Mouse (Mus musculus): Measurements from ENCODE around the gene Insc. TPM values are rescaled to one million over a fixed set of nuclear protein-coding genes. Genes with fewer than 3 reads are reported as not detected.
"Not testable (repeated sequence)": the region's sequence is repeated elsewhere in the genome, so short reads cannot be mapped to it uniquely, and the experiment has no call there.

Gene Insc
- polyA plus RNA-seq (2015; fragmentation: Nextera tagmentation; extraction: Ambion mirVana) = 9.8 and 10.8 TPM in 2 replicates

DNA sequence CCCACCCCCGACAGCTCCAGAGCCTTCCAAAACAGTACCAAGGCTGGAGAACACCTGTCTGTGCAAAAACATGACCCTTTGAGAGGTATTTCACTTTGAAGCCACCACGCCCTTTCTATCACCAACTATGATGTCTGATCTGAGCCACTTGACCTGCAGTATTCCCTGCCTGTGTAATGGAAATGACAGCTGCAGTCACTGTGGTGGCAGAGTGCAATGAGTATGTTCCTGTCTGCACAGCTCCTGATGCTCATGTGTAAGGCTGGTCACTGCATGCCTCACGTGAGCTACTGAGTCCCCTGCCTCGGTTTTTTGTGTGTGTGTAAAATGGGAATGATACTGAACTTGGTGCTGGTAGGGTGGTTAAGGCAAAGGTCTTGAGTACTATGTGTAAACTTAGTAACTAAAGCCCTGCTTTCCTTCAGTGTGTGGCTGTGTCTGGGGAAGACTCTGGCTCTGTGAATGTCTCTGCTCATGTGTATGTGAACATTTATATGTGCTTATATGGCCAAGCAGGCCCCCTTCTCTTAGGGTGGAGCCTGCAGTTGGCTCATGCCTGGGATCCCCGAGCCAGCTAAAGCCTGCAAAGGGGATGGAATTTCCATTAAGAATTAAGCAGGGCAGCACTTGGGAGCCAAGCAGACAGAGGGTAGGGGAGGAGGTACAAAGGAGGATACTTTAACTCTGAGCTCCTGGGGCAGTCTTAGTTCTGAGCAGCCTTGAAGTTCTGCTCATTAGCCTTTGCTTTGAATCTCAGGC, at the start of gene Insc:
TSS of gene Insc (plus strand) at position 673 of the 759 bp plus-strand sequence.
- Histone ChIP-seq H3K4me3 (replicated peaks) (no peak within 1 kb of the TSS), H3K27me3 (peaks cover 12% of the 10 kb centered on the region), H3K4me2 (no peak within 1 kb of the TSS), H3K36me3 (no peaks in the 10 kb centered on the region), H3K9me3 (replicated peaks) (no peaks in the 10 kb centered on the region), H3K9ac (no peak within 1 kb of the TSS), H3K27ac (no peak within 1 kb of the TSS), H3K4me1 (replicated peaks) (no peaks in the 10 kb centered on the region)
- ATAC-seq (ENCODE audit: low read depth) = no peak
- WGBS (ENCODE audit: insufficient replicate concordance) = 49% methylated on average over 5 of the region's 5 CpGs
- DNase-seq = no peak

DNA sequence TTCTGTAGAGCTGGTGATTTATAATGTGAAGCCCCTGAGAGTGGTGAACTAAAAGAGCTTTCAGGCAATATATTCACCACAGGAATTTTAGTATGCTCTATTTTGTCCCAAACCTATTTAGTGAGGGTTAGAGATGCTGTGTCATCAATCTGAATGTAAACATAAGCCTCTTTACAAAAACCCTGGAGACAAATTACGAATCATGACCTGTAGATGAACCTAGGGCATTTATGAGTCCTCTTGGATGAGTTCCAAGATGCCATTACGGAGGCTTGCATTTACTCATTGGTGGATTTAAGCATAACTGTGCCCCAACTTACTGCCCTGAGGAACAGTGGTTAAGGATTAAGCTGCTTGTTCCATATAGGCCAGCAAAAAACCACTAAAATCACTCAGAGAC, 42.6 kb upstream of the Insc start:
- Histone ChIP-seq H3K27me3 (no peaks in the 10 kb centered on the region), H3K36me3 (no peaks in the 10 kb centered on the region), H3K9ac (no peak overlapping the region), H3K27ac (no peak overlapping the region), H3K4me1 (replicated peaks) (no peaks in the 10 kb centered on the region), H3K4me3 (replicated peaks) (no peak overlapping the region), H3K9me3 (replicated peaks) (no peaks in the 10 kb centered on the region), H3K4me2 (no peak overlapping the region)
- WGBS (ENCODE audit: insufficient replicate concordance) = 37% methylated on average over 2 of the region's 2 CpGs
- DNase-seq (no peak), ATAC-seq (ENCODE audit: low read depth) (no peak)

GRCm38 (mm10) chr7:114706716-114707115, 36.8 kb upstream of the Insc start:
- Histone ChIP-seq H3K36me3 (no peaks in the 10 kb centered on the region), H3K9me3 (replicated peaks) (no peaks in the 10 kb centered on the region), H3K4me2 (no peak overlapping the region), H3K27ac (no peak overlapping the region), H3K9ac (no peak overlapping the region), H3K4me1 (replicated peaks) (no peaks in the 10 kb centered on the region), H3K27me3 (no peaks in the 10 kb centered on the region), H3K4me3 (replicated peaks) (no peak overlapping the region)
- ATAC-seq (ENCODE audit: low read depth) (no peak), DNase-seq (no peak)
- 58% methylated on average over 4 of the region's 4 CpGs for WGBS (ENCODE audit: insufficient replicate concordance)

- H3K4me3 ChIP-seq (replicated peaks) = no peak overlapping the region
- DNase-seq (no peak), ATAC-seq (ENCODE audit: low read depth) (no peak)
- 55% methylated on average over 1 of the region's 1 CpGs for WGBS (ENCODE audit: insufficient replicate concordance)
- no peak overlapping the region for H3K4me2 ChIP-seq
- H3K4me1 ChIP-seq (replicated peaks) = no peaks in the 10 kb centered on the region
- no peak overlapping the region for H3K9ac ChIP-seq
- no peak overlapping the region for H3K27ac ChIP-seq
- no peaks in the 10 kb centered on the region for H3K9me3 ChIP-seq (replicated peaks)
- no peaks in the 10 kb centered on the region for H3K36me3 ChIP-seq
- H3K27me3 ChIP-seq = no peaks in the 10 kb centered on the region
These were observed 36.1 kb upstream of the Insc start for GRCm38 (mm10) chr7:114707398-114707797.

- H3K36me3 ChIP-seq = no peaks in the 10 kb centered on the region
- WGBS (ENCODE audit: insufficient replicate concordance) = 59% methylated on average over 2 of the region's 2 CpGs
- no peaks in the 10 kb centered on the region for H3K9me3 ChIP-seq (replicated peaks)
- no peak overlapping the region for H3K4me2 ChIP-seq
- H3K4me3 ChIP-seq (replicated peaks) = no peak overlapping the region
- no peak for DNase-seq
- H3K4me1 ChIP-seq (replicated peaks) = no peaks in the 10 kb centered on the region
- ATAC-seq (ENCODE audit: low read depth) = no peak
- H3K27me3 ChIP-seq = no peaks in the 10 kb centered on the region
- H3K27ac ChIP-seq = no peak overlapping the region
- H3K9ac ChIP-seq = no peak overlapping the region
These were observed 33.1 kb upstream of the Insc start for GRCm38 (mm10) chr7:114710419-114710818.

DNA sequence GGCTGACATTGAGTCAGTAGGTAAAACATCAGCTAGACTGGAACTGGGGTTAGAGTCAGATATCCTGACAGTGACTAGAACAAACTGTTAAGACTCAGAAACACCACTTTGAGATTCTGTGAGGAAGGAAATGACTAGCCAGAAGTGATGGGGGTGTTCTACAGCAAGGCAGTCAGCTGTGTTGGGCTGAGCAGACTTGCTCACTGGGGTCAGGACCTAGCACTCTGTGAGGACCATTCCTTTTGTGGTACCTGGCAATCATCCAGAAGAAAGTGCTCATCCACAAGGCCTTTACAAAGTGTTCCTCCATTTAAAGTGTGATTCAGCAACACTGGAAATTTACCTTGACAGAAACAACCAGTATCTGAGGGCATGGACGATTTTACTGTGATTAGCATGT, 31.0 kb upstream of the Insc start:
- Histone ChIP-seq H3K4me2 (no peak overlapping the region), H3K4me3 (replicated peaks) (no peak overlapping the region), H3K27me3 (peaks cover 11% of the 10 kb centered on the region), H3K9ac (no peak overlapping the region), H3K4me1 (replicated peaks) (no peaks in the 10 kb centered on the region), H3K9me3 (replicated peaks) (no peaks in the 10 kb centered on the region), H3K36me3 (no peaks in the 10 kb centered on the region), H3K27ac (no peak overlapping the region)
- 21% methylated on average over 1 of the region's 1 CpGs for WGBS (ENCODE audit: insufficient replicate concordance)
- ATAC-seq (ENCODE audit: low read depth) (no peak), DNase-seq (no peak)

DNA sequence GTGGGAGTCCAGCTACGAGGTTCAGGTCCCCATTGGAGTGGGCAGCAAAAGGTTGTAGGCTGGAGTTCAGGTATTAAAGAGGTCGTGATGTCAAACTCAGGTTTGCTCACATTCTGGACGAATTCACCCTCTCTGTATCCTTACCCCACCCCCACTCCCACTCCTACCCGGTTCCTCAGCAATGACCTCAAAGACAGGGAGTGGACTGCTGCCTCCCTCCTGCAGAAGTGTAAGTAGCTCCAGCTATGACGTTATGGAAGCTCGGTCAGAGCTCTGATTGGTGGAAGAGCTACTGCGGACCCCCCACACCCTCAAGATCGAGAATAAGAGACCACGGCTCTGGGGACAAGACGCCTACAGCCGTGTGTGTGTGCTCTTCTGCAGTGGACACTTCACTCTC, 25.2 kb upstream of the Insc start, which contains the start of gene Calcb:
TSS of gene Calcb (plus strand) at position 344 of the 400 bp plus-strand sequence.
- 8% methylated on average over 11 of the region's 11 CpGs for WGBS (ENCODE audit: insufficient replicate concordance)
- Histone ChIP-seq H3K36me3 (no peaks in the 10 kb centered on the region), H3K9ac (no peak within 1 kb of the TSS), H3K9me3 (replicated peaks) (no peaks in the 10 kb centered on the region), H3K4me1 (replicated peaks) (no peaks in the 10 kb centered on the region), H3K27me3 (peaks cover 41% of the 10 kb centered on the region), H3K4me2 (no peak within 1 kb of the TSS; the same call in 1 of the 2 replicates), H3K4me3 (replicated peaks) (no peak within 1 kb of the TSS), H3K27ac (no peak within 1 kb of the TSS)
- ATAC-seq (ENCODE audit: low read depth) (no peak), DNase-seq (no peak)

DNA sequence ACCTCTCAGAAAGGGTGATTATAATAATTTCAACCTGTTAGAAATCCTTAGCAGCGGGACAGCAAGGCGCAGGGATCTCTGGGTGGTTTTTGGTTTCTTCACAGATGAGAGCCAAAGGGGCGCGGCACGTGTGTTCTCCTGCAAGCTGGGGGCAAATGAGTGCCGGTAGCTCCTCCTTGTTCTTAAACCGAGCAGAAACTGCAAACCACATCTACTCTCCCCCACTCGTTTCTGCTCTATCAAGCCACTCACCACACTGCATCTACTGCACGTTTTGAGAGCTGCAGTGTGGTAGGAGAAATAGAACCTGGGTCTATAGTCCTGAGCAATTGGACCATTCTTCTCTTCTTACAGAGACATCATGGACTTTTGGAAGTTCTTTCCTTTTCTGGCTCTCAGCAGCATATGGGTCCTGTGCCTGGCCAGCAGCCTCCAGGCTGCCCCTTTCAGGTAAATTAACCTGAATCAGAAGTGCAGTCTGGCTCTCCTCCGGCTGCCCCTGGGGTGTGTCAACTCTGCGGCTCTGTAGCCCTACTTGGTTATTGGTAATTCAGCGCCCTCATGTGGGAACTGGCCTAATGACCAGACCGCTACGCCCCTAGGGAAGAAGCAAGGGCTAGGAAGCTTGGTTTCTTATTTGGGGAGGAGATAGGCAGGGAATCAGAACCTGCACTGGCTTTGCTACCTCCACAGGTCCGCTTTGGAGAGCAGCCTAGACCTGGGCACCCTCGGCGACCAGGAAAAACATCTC, 23.9 kb upstream of the Insc start:
- Histone ChIP-seq H3K4me1 (replicated peaks) (no peaks in the 10 kb centered on the region), H3K4me2 (no peak overlapping the region; the same call in 1 of the 2 replicates), H3K4me3 (replicated peaks) (no peak overlapping the region), H3K27ac (no peak overlapping the region), H3K9me3 (replicated peaks) (no peaks in the 10 kb centered on the region), H3K36me3 (no peaks in the 10 kb centered on the region), H3K9ac (no peak overlapping the region), H3K27me3 (peaks cover 41% of the 10 kb centered on the region)
- 6% methylated on average over 17 of the region's 17 CpGs for WGBS (ENCODE audit: insufficient replicate concordance)
- ATAC-seq (ENCODE audit: low read depth) = no peak
- no peak for DNase-seq

- not testable (repeated sequence) for H3K9me3 ChIP-seq (replicated peaks); H3K9ac ChIP-seq; DNase-seq; H3K27me3 ChIP-seq; H3K4me2 ChIP-seq; H3K4me3 ChIP-seq (replicated peaks); H3K36me3 ChIP-seq; ATAC-seq (ENCODE audit: low read depth); H3K27ac ChIP-seq; H3K4me1 ChIP-seq (replicated peaks)
- WGBS (ENCODE audit: insufficient replicate concordance) = 53% methylated on average over 4 of the region's 4 CpGs
These were observed 13.8 kb upstream of the Insc start for GRCm38 (mm10) chr7:114729696-114730095.

DNA sequence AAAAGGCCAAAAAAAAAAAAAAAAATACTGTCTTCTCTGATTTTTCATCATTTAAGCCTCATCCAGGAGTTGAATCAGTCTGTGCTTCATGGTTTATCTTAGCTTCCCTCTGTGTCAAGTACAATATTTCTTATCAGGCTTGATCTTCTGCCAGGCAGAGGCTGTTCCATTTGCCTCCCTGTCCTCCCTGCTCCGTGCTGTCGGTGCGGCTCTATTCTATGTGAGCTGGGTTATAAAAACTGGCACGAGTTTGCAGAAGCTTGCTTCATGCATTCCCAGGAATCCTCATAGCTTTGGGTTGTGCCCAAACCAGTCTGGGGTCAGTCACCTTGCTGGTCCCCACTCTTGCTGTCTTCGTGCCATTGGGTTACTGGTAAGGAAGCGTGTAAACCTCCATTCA, 12.3 kb upstream of the Insc start:
- no peaks in the 10 kb centered on the region for H3K9me3 ChIP-seq (replicated peaks)
- ATAC-seq (ENCODE audit: low read depth) (no peak), DNase-seq (no peak)
- H3K27ac ChIP-seq = no peak overlapping the region
- H3K36me3 ChIP-seq = no peaks in the 10 kb centered on the region
- no peak overlapping the region for H3K9ac ChIP-seq
- 62% methylated on average over 6 of the region's 6 CpGs for WGBS (ENCODE audit: insufficient replicate concordance)
- H3K27me3 ChIP-seq = no peaks in the 10 kb centered on the region
- H3K4me3 ChIP-seq (replicated peaks) = no peak overlapping the region
- no peak overlapping the region for H3K4me2 ChIP-seq
- H3K4me1 ChIP-seq (replicated peaks) = no peaks in the 10 kb centered on the region

- not testable (repeated sequence) for ATAC-seq (ENCODE audit: low read depth); H3K36me3 ChIP-seq; H3K4me3 ChIP-seq (replicated peaks); DNase-seq; H3K9me3 ChIP-seq (replicated peaks); H3K4me2 ChIP-seq; H3K27ac ChIP-seq; H3K9ac ChIP-seq; H3K27me3 ChIP-seq; H3K4me1 ChIP-seq (replicated peaks)
- WGBS (ENCODE audit: insufficient replicate concordance) = 24% methylated on average over 4 of the region's 4 CpGs
These were observed 11.8 kb upstream of the Insc start for GRCm38 (mm10) chr7:114731700-114732099.
